Mouse (Mus musculus): ENCODE measurements around the gene Gemin7.

DNA sequence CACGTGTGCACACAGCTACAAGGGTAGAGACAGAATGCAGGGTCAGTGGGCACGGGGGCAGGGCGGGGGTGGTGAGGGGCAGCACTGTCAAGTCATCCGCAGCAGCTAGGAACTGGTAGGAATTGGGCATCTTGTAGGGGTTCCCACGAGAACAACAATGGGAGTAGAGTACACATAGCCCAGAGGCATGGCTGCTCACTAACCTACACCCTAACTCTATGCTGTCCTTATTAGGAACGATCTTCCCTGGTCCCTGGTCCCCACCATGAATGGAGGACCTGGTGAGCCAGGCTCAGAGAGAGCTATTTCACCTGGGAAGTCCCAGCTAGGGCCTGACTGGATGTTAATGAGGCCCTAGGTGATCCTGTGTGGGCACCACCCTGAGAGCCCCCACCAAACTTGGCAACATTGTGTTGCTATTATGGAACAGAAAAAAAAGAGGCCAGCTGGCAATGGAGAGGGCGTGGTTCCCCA, 35.7 kb downstream of the Gemin7 start:
- no peak for TF ChIP-seq CTCF (IDR thresholded peaks at IDR 0.05; ENCODE audit: control insufficient read depth, insufficient read depth, insufficient read length)
- no peak for TF ChIP-seq CEBPB (IDR thresholded peaks at IDR 0.05; ENCODE audit: low read depth)
- TF ChIP-seq MAX (IDR thresholded peaks at IDR 0.05) = no peak

Measured in C2C12 (cell line).